Mouse (Mus musculus): ENCODE data around the gene Vmn1r35.
"Not testable (repeated sequence)": the region's sequence is repeated elsewhere in the genome, so short reads cannot be mapped to it uniquely, and the experiment has no call there.

The Vmn1r35 gene

GRCm38 (mm10) chr6:66685806-66686205, at the start of gene Vmn1r35:
TSS of gene Vmn1r35 (minus strand) at chr6:66685906.
- DNase-seq (ENCODE audit: low read depth), result no peak

- DNase-seq (ENCODE audit: low read depth), result not testable (repeated sequence)
These were observed 43.4 kb upstream of the Vmn1r35 start, which contains the start of gene Vmn1r37 for GRCm38 (mm10) chr6:66729082-66729481. TSS of gene Vmn1r37 (plus strand) at chr6:66729382.

GRCm38 (mm10) chr6:66719068-66719467, 33.4 kb upstream of the Vmn1r35 start, which contains the start of gene Vmn1r36:
TSS of gene Vmn1r36 (minus strand) at chr6:66719168.
- DNase-seq (ENCODE audit: low read depth), result not testable (repeated sequence)

GRCm38 (mm10) chr6:66713854-66714253, 28.1 kb upstream of the Vmn1r35 start:
- no peak for DNase-seq (ENCODE audit: low read depth)

- no peak for DNase-seq (ENCODE audit: low read depth)
These were observed 23.2 kb upstream of the Vmn1r35 start for GRCm38 (mm10) chr6:66708901-66709300.

- DNase-seq (ENCODE audit: low read depth), result no peak
These were observed 41.9 kb downstream of the Vmn1r35 start, which contains the start of gene Vmn1r34 for GRCm38 (mm10) chr6:66643779-66644178. TSS of gene Vmn1r34 (minus strand) at chr6:66643879.
